Mouse (Mus musculus) forebrain, embryonic 12.5 days (tissue): Measurements from ENCODE around the gene Prss30. TPM values are rescaled to one million over a fixed set of nuclear protein-coding genes. Genes with fewer than 3 reads are reported as not detected.

ENCODE experiments used
- ATAC-seq: fragments of 200-750 bp; cut with Nextera tagmentation; 2 replicates; pipeline ENCODE4 v1.8.0; 2017; ENCODE audit warnings: moderate TSS enrichment; ENCODE audit not compliant: low FRiP score
- H3K27ac ChIP-seq: fragments of 300-500 bp; sonication (generic); 2 replicates; pipeline ENCODE4 v1.5.1; 2016; ENCODE audit warnings: mild to moderate bottlenecking
- H3K27me3 ChIP-seq: fragments of 300-500 bp; sonication (generic); 2 replicates; pipeline ENCODE4 v1.6.1; 2016; ENCODE audit warnings: mild to moderate bottlenecking
- H3K36me3 ChIP-seq: fragments of 300-500 bp; sonication (generic); replicated peaks from 2 replicates; pipeline ENCODE4 v1.6.1; 2016; ENCODE audit warnings: mild to moderate bottlenecking
- H3K4me1 ChIP-seq: fragments of 300-500 bp; sonication (generic); 2 replicates; pipeline ENCODE4 v1.6.1; 2016
- H3K4me2 ChIP-seq: fragments of 300-500 bp; sonication (generic); 2 replicates; pipeline ENCODE4 v1.6.1; 2016; ENCODE audit warnings: mild to moderate bottlenecking, moderate library complexity
- H3K4me3 ChIP-seq: fragments of 300-500 bp; sonication (generic); replicated peaks from 2 replicates; pipeline ENCODE4 v1.5.1; 2016; ENCODE audit warnings: mild to moderate bottlenecking
- H3K9ac ChIP-seq: fragments of 300-500 bp; sonication (generic); 2 replicates; pipeline ENCODE4 v1.6.1; 2016; ENCODE audit warnings: mild to moderate bottlenecking
- H3K9me3 ChIP-seq: fragments of 300-500 bp; sonication (generic); 2 replicates; pipeline ENCODE4 v1.6.1; 2016
- WGBS: fragments of 180-500 bp; shearing (Covaris S2); methylation state at CpG from one replicate; pipeline ENCODE4 v1.1.7; 2016; 5-methylcytosine and 5-hydroxymethylcytosine counted together
- microRNA-seq: library from miRNA; unstranded; fragments of <30 nt; microRNA quantifications from one replicate; pipeline ENCODE4, GENCODE M21; 2017
- polyA plus RNA-seq: library from polyadenylated mRNA; unstranded; fragments of >200 nt; fragmentation: Nextera tagmentation; extraction: Ambion mirVana; gene quantifications from 2 replicates; pipeline ENCODE4 v1.2.1, GENCODE M21; 2016

Prss30 gene
- polyA plus RNA-seq, 1 experiment from 2014 or later, result not detected

GRCm38 (mm10) chr17:23941372-23941771, 39.0 kb downstream of the Prss30 start, which contains the start of gene Sbp:
Gene Sbp (plus strand): TSS chr17:23941672.
- ATAC-seq, result no peak
- no peak within 1 kb of the TSS for H3K27ac ChIP-seq
- no peaks in the 10 kb centered on the region for H3K36me3 ChIP-seq
- no peak within 1 kb of the TSS for H3K4me2 ChIP-seq
- no peaks in the 10 kb centered on the region for H3K4me1 ChIP-seq
- H3K4me3 ChIP-seq, result no peak within 1 kb of the TSS
- 0 out of 2 replicates have a peak, but pooled peaks cover 3% of the 10 kb centered on the region for H3K27me3 ChIP-seq
- no peak within 1 kb of the TSS for H3K9ac ChIP-seq
- no peaks in the 10 kb centered on the region for H3K9me3 ChIP-seq

GRCm38 (mm10) chr17:23931157-23931556, 49.2 kb downstream of the Prss30 start:
- H3K27ac ChIP-seq, result no peak overlapping the region
- no peaks in the 10 kb centered on the region for H3K36me3 ChIP-seq
- WGBS, result 89% methylated on average over 5 of the region's 5 CpGs
- H3K4me3 ChIP-seq, result no peak overlapping the region
- H3K27me3 ChIP-seq, result no peaks in the 10 kb centered on the region; the same call in 1 of the 2 replicates
- no peak for ATAC-seq
- H3K4me2 ChIP-seq, result no peak overlapping the region
- H3K9me3 ChIP-seq, result no peaks in the 10 kb centered on the region
- no peaks in the 10 kb centered on the region for H3K4me1 ChIP-seq
- no peak overlapping the region for H3K9ac ChIP-seq

- H3K27me3 ChIP-seq, result no peaks in the 10 kb centered on the region; the same call in 1 of the 2 replicates
- ATAC-seq, result peak; percentile 80
- H3K4me1 ChIP-seq, result peaks cover 10% of the 10 kb centered on the region
- under 1% methylated on average over 14 of the region's 14 CpGs for WGBS
- peak overlapping the region; percentile 96 for H3K27ac ChIP-seq
- peak overlapping the region; percentile 74 for H3K4me2 ChIP-seq
- H3K9me3 ChIP-seq, result no peaks in the 10 kb centered on the region
- peak overlapping the region; percentile 48 for H3K4me3 ChIP-seq
- H3K9ac ChIP-seq, result peak overlapping the region; percentile 66
- H3K36me3 ChIP-seq, result no peaks in the 10 kb centered on the region
These were observed 55.3 kb downstream of the Prss30 start for GRCm38 (mm10) chr17:23925090-23925493.

DNA sequence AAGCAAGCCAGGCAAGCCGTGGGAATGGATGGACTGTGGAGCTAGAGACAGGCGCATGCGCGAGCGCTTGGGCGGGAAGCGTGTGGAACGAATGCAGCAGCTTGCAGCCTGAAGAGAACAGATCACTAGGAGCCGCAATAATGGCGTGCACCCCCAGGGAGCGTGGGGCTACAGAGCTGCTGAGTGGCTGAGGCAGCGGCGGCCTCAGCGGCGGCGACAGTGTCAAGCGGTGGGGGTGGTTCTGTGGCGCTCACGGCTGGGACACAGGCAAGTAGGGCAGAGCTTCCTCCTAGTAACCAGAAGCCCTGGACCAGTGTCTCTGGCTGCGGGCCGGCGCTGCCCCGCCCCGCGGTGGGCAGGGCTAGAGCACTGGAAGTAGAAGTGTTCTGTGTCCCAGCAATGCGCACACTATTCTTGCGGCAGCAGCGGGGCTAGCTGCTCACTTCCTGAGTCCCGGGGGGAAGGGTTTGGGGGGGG, 55.8 kb downstream of the Prss30 start:
- H3K4me1 ChIP-seq, result peaks cover 10% of the 10 kb centered on the region
- no peaks in the 10 kb centered on the region for H3K9me3 ChIP-seq
- under 1% methylated on average over 29 of the region's 29 CpGs for WGBS
- no peaks in the 10 kb centered on the region; the same call in 1 of the 2 replicates for H3K27me3 ChIP-seq
- H3K27ac ChIP-seq, result peak overlapping the region; percentile 96
- H3K9ac ChIP-seq, result peak overlapping the region; percentile 66
- H3K4me3 ChIP-seq, result peak overlapping the region; percentile 48
- H3K36me3 ChIP-seq, result no peaks in the 10 kb centered on the region
- peak; percentile 97 for ATAC-seq
- peak overlapping the region; percentile 74 for H3K4me2 ChIP-seq

Small RNA genes within 50 kb of the gene (microRNA-seq; reads per million reads assigned to microRNA genes)
- gene Gm27700, result not detected

Other genes starting within 250 kb of the Prss30 start
- gene Paqr4, start 239.7 kb downstream of the Prss30 start, polyA plus RNA-seq, result 26.4 and 30.8 TPM in 2 replicates
- gene Kremen2, start 234.7 kb downstream of the Prss30 start, polyA plus RNA-seq, result 1.4 and 1.6 TPM in 2 replicates
- gene Flywch1, start 209.0 kb downstream of the Prss30 start, polyA plus RNA-seq, result 173 and 179 TPM in 2 replicates
- 32.7 and 33.5 TPM in 2 replicates for gene Flywch2, start 194.5 kb downstream of the Prss30 start, polyA plus RNA-seq
- 660 and 697 TPM in 2 replicates for gene Srrm2, start 190.0 kb downstream of the Prss30 start, polyA plus RNA-seq
- 1,039 and 1,118 TPM in 2 replicates for gene Elob, start 151.4 kb downstream of the Prss30 start, polyA plus RNA-seq
- gene Prss33, start 144.5 kb downstream of the Prss30 start, polyA plus RNA-seq, result 0.14 TPM in 1 of 2 replicates, not detected in the other
- gene Prss32, start 136.7 kb downstream of the Prss30 start, polyA plus RNA-seq, result not detected in 2 replicates
- 1.3 and 3.0 TPM in 2 replicates for gene Prss41, start 136.4 kb downstream of the Prss30 start, polyA plus RNA-seq
- gene Prss21, start 112.5 kb downstream of the Prss30 start, polyA plus RNA-seq, result not detected in 2 replicates
- gene Dcpp1, start 99.7 kb downstream of the Prss30 start, polyA plus RNA-seq, result not detected in 2 replicates
- gene Dcpp2, start 99.7 kb downstream of the Prss30 start, polyA plus RNA-seq, result not detected in 2 replicates
- not detected in 2 replicates for gene Dcpp3, start 63.1 kb downstream of the Prss30 start, polyA plus RNA-seq
- not detected in 2 replicates for gene Sbp, start 38.9 kb downstream of the Prss30 start, polyA plus RNA-seq
- gene Sbpl, start 25.3 kb downstream of the Prss30 start, polyA plus RNA-seq, result not detected in 2 replicates
- 0.33 and 0.35 TPM in 2 replicates for gene Prss22, start 17.5 kb upstream of the Prss30 start, polyA plus RNA-seq
- 0.26 and 0.31 TPM in 2 replicates for gene Prss27, start 57.6 kb upstream of the Prss30 start, polyA plus RNA-seq
- 91.7 and 92.2 TPM in 2 replicates for gene Kctd5, start 92.9 kb upstream of the Prss30 start, polyA plus RNA-seq
- gene Pdpk1, start 170.4 kb upstream of the Prss30 start, polyA plus RNA-seq, result 51.1 and 59.2 TPM in 2 replicates
- gene Amdhd2, start 183.2 kb upstream of the Prss30 start, polyA plus RNA-seq, result 31.1 and 32.6 TPM in 2 replicates
- 461 and 463 TPM in 2 replicates for gene Atp6v0c, start 189.1 kb upstream of the Prss30 start, polyA plus RNA-seq
- gene Tbc1d24, start 225.0 kb upstream of the Prss30 start, polyA plus RNA-seq, result 8.5 and 10.8 TPM in 2 replicates
- gene Ntn3, start 229.0 kb upstream of the Prss30 start, polyA plus RNA-seq, result 4.3 and 5.2 TPM in 2 replicates
- gene Tedc2, start 240.3 kb upstream of the Prss30 start, polyA plus RNA-seq, result 15.3 and 16.7 TPM in 2 replicates